Mouse (Mus musculus) brown adipose tissue, adult 24 weeks (tissue): ENCODE data around the gene 1700011M02Rik. TPM values are rescaled to one million over a fixed set of nuclear protein-coding genes. Genes with fewer than 3 reads are reported as not detected.
"Not testable (repeated sequence)": the region's sequence is repeated elsewhere in the genome, so short reads cannot be mapped to it uniquely, and the experiment has no call there.

Experiments
- H3K27ac ChIP-seq: fragments of 200-500 bp; replicated peaks from 2 replicates; pipeline ENCODE4 v1.5.1; 2012; ENCODE audit warnings: low read depth, mild to moderate bottlenecking, low read length
- H3K4me1 ChIP-seq: fragments of 200-500 bp; 2 replicates; pipeline ENCODE4 v1.6.1; 2012; ENCODE audit warnings: low read length, mixed read lengths; ENCODE audit not compliant: control insufficient read depth, insufficient read depth, insufficient read length
- H3K4me3 ChIP-seq: fragments of 200-500 bp; 2 replicates; pipeline ENCODE4 v1.5.1; 2012; ENCODE audit warnings: low read depth, mild to moderate bottlenecking, low read length, moderate library complexity; ENCODE audit not compliant: insufficient read depth
- polyA plus RNA-seq: library from polyadenylated mRNA; stranded (reverse); fragments of >200 nt; gene quantifications from 2 replicates; pipeline ENCODE4 v1.2.4, GENCODE M21; 2012; ENCODE audit not compliant: missing spikeins, insufficient read depth, insufficient read length

The 1700011M02Rik gene
- not detected in 2 replicates for polyA plus RNA-seq

DNA sequence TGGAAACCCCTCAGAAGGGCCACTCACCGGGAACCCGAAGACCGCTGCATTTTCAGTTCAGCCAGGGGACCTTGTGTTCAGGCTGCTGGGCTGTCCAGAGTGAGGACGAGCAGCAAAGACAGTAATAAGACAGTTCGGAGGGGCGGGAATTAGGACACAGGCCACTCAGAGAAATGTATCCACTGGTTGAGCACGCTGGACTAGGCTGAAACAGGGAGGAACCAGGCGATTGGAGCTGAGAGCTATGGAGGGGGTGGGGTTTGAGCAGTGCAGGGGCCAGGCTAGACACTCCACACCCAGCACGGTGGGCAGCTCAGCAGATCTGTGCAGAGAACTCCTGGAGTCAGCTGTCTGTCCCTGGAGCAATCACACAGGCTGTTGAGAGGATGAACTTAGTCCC, at the start of gene 1700011M02Rik, which contains the start of gene Dmrtc1a:
TSS of gene 1700011M02Rik (plus strand) at position 319 of the 400 bp plus-strand sequence.
TSS of gene Dmrtc1a (minus strand) at position 101 of the 400 bp plus-strand sequence.
- H3K4me3 ChIP-seq, H3K27ac ChIP-seq, H3K4me1 ChIP-seq: not testable (repeated sequence)

DNA sequence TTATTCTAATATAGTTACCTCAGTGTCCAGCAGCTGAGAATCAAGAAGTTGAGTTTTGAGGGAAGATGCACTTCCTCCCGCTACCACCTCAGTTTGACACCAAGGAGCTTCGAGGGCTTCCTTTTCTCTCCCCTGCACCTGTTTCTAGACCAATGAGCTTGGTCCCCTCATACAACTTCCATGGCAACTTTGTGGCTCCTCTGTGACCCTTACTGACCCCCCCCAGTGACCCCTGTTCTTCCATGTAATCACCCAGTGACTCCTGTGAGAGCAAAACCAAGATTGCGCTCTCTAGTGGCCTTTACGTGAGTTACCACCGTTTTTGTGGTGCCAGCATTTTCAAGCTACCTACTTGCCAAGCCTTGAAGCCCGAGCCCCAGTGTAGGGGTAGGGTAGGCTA, 40.8 kb upstream of the 1700011M02Rik start, which contains the start of gene 1700031F05Rik:
TSS of gene 1700031F05Rik (minus strand) at position 101 of the 400 bp plus-strand sequence.
- no peaks in the 10 kb centered on the region for H3K4me1 ChIP-seq
- H3K4me3 ChIP-seq = no peak within 1 kb of the TSS
- H3K27ac ChIP-seq = no peak within 1 kb of the TSS

- not testable (repeated sequence) for H3K27ac ChIP-seq, H3K4me1 ChIP-seq, H3K4me3 ChIP-seq
Measured at GRCm38 (mm10) chrX:102914823-102915222, 6.1 kb downstream of the 1700011M02Rik start.

GRCm38 (mm10) chrX:102926707-102927106, 18.0 kb downstream of the 1700011M02Rik start:
- H3K27ac ChIP-seq, H3K4me1 ChIP-seq, H3K4me3 ChIP-seq: not testable (repeated sequence)

- H3K4me1 ChIP-seq = not testable (repeated sequence)
Measured at GRCm38 (mm10) chrX:102928072-102928471, 19.4 kb downstream of the 1700011M02Rik start, which contains the start of gene 1700018G05Rik. 1700018G05Rik (plus strand) TSS chrX:102928372.

GRCm38 (mm10) chrX:102932992-102933570, 24.4 kb downstream of the 1700011M02Rik start:
- no peak overlapping the region for H3K27ac ChIP-seq
- H3K4me1 ChIP-seq = no peaks in the 10 kb centered on the region
- no peak overlapping the region for H3K4me3 ChIP-seq

More at GRCm38 (mm10) chrX:102928072-102928471, 19.4 kb downstream of the 1700011M02Rik start, which contains the start of gene 1700018G05Rik:
- H3K4me3 ChIP-seq, H3K27ac ChIP-seq: not testable (repeated sequence)

DNA sequence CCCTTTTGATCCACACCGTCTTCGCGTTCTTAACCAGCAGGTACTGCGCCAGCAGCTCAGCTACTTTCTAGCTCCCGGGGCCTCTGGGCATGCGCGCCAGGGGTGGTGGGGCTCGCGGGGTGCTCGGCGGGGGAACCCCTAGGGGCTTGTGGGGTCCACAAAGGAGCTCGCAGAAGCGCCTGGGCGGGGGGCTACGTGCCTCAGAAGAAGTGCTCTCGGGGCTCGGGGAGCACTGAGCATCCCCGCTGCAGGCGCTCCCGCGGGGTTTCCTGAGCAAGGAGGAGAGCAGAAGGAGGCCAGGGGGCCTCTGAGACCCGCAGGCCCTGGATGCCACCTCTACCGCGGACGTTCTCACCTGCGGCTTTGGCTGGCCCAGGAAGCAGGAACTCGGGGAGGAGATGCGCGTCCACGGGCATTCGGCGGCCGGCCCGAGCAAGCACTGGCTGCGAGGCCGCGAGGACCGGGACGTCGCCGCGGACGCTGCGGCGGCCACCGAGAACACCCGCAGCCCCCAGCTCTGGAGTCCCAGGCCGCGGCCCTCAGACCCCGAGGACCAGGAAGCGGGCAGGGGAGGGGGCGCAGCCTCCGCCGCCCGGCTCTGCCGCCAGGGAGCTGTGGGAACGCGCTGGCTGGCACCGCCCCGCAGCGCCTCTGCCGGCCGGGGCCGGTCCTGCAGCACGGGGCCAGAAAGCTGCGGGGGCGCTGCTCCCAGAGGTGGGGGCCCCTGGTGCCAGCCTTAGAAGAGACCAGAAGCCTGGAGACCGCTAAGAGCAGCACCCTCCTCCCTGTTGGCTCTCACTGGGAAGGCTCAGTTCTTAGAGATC, 25.1 kb downstream of the 1700011M02Rik start:
- peak overlapping the region; percentile 49; the same call in 1 of the 2 replicates for H3K4me3 ChIP-seq

GRCm38 (mm10) chrX:102934395-102934764, 25.7 kb downstream of the 1700011M02Rik start:
- Histone ChIP-seq H3K4me1 (no peaks in the 10 kb centered on the region), H3K4me3 (no peak overlapping the region)

More for the DNA sequence above, 25.1 kb downstream of the 1700011M02Rik start:
- no peak overlapping the region for H3K27ac ChIP-seq
- no peaks in the 10 kb centered on the region for H3K4me1 ChIP-seq

DNA sequence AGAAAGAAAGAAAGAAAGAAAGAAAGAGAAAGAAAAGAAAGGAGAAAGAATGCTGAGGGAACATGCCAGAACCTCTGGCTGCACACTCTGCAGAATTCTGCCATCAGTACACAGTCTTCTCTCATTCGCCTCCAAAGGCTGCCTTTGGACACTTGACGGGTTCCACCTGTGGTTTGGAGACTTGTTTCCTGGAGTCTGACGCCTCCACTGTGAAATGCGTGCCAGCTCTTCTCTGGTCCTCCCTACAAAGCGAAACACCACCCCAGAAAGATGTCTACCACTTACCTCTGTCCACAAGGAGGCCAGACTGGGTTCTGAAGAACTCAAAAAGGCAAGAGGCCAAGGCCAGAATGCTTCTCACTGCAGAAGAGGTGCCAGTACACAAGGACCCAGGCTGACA, 28.0 kb downstream of the 1700011M02Rik start:
- Histone ChIP-seq H3K27ac (no peak overlapping the region), H3K4me3 (no peak overlapping the region), H3K4me1 (no peaks in the 10 kb centered on the region)

More at GRCm38 (mm10) chrX:102934395-102934764, 25.7 kb downstream of the 1700011M02Rik start:
- H3K27ac ChIP-seq = no peak overlapping the region

DNA sequence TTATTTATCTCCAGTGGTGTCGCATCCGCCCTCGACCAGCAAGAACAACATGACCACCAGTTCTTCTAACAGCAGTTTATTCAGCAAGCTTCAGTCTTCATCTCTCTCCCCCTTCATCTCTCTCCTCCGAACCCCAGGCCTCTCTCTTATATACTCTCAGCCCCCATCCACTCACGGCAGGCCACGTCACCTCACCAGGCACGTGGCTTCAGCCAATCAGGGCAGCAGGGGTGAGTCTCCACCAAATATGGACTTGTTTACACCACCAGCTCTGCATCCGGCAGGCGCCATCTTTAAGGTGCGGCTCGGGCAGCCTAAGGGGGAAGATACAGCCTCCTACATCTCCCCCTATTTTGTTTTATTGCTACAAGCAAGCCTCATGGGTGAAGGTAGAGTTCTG, 41.4 kb downstream of the 1700011M02Rik start:
- H3K4me1 ChIP-seq, H3K4me3 ChIP-seq, H3K27ac ChIP-seq: not testable (repeated sequence)

DNA sequence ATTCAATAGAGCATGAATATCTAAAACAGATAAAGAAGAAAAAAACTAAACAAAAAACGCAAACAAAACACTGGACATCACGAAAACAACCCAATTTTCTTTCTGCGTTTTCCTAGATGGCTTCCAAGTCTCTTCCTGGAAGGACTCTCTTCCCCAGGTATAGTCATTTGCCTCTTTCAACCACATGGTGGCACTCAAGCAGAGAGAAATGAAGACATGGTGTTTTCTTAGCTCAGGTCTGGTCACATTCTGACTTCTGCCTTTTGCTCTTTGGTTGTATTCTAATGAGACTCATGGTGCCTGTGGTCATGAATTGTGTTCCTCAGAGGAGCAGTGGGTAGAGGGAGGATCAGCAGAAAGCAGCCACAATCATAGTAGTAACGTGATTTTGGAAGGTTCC, 50.2 kb downstream of the 1700011M02Rik start:
- Histone ChIP-seq H3K27ac (no peak overlapping the region), H3K4me1 (no peaks in the 10 kb centered on the region), H3K4me3 (no peak overlapping the region)

Other genes with a start within 250 kb of the 1700011M02Rik start
- not detected in 2 replicates for gene Gm3880, start 221.9 kb upstream of the 1700011M02Rik start, polyA plus RNA-seq
- not detected in 2 replicates for gene Gm9112, start 201.3 kb upstream of the 1700011M02Rik start, polyA plus RNA-seq
- not detected in 2 replicates for gene Dmrtc1b, start 201.0 kb upstream of the 1700011M02Rik start, polyA plus RNA-seq
- not detected in 2 replicates for gene Dmrtc1c1, start 105.9 kb upstream of the 1700011M02Rik start, polyA plus RNA-seq
- not detected in 2 replicates for gene Dmrtc1c2, start 54.3 kb upstream of the 1700011M02Rik start, polyA plus RNA-seq
- not detected in 2 replicates for gene 1700031F05Rik, start 40.9 kb upstream of the 1700011M02Rik start, polyA plus RNA-seq
- gene Dmrtc1a, start 218 bp upstream of the 1700011M02Rik start, polyA plus RNA-seq = 1.5 TPM in 1 of 2 replicates, not detected in the other
- gene 1700018G05Rik, start 19.5 kb downstream of the 1700011M02Rik start, polyA plus RNA-seq = not detected in 2 replicates